Mouse (Mus musculus) myocyte (in vitro differentiated cells): ENCODE measurements around the gene Myo1e.

Experiments used
- CEBPB ChIP-seq: IDR thresholded peaks from 2 replicates; pipeline ENCODE4 v1.6.1; 2011; ENCODE audit warnings: mild to moderate bottlenecking, moderate library complexity; ENCODE audit not compliant: poor library complexity, insufficient read depth, severe bottlenecking
- E2F4 ChIP-seq: IDR thresholded peaks from one replicate; pipeline ENCODE4 v1.6.1; 2011; ENCODE audit warnings: mild to moderate bottlenecking, control low read depth, moderate library complexity; ENCODE audit not compliant: insufficient read depth
- MAX ChIP-seq: IDR thresholded peaks from one replicate; pipeline ENCODE4 v1.6.1; 2011; ENCODE audit warnings: low read depth, mild to moderate bottlenecking, control low read depth
- POLR2A ChIP-seq: IDR thresholded peaks from one replicate; pipeline ENCODE4 v1.6.1; 2011; ENCODE audit warnings: low read depth, mild to moderate bottlenecking, control low read depth, moderate library complexity; ENCODE audit not compliant: insufficient read length
- TCF3 ChIP-seq: IDR thresholded peaks from one replicate; pipeline ENCODE4 v1.6.1; 2011; ENCODE audit warnings: low read depth, control low read depth; ENCODE audit not compliant: insufficient read length
- USF1 ChIP-seq: IDR thresholded peaks from one replicate; pipeline ENCODE4 v1.6.1; 2011; ENCODE audit warnings: low read depth, mild to moderate bottlenecking, control low read depth, moderate library complexity

- TF ChIP-seq POLR2A (no peak), CEBPB (no peak), TCF3 (no peak), E2F4 (no peak), USF1 (no peak), MAX (no peak)
Measured at GRCm38 (mm10) chr9:70271631-70272030, 64.5 kb downstream of the Myo1e start.
